Mouse (Mus musculus) forebrain, postnatal 0 days (tissue): ENCODE data around the gene Zscan2. TPM values are rescaled to one million over a fixed set of nuclear protein-coding genes. Genes with fewer than 3 reads are reported as not detected.

Experiments
- ATAC-seq: fragments of 200-750 bp; cut with Nextera tagmentation; 2 replicates; pipeline ENCODE4 v1.8.0; 2017; ENCODE audit warnings: mild to moderate bottlenecking, moderate library complexity
- DNase-seq: peaks from one replicate; pipeline ENCODE4 v3.0.0-alpha.2; 2015
- H3K27ac ChIP-seq: fragments of 300-500 bp; sonication (generic); 2 replicates; pipeline ENCODE4 v1.5.1; 2014; ENCODE audit warnings: low read depth, mild to moderate bottlenecking, antibody characterized with exemption, low read length, moderate library complexity, mixed read lengths
- H3K27me3 ChIP-seq: fragments of 300-500 bp; sonication (generic); 2 replicates; pipeline ENCODE4 v1.6.1; 2014; ENCODE audit warnings: mild to moderate bottlenecking, low read length, mixed read lengths; ENCODE audit not compliant: insufficient read depth
- H3K36me3 ChIP-seq: fragments of 300-500 bp; sonication (generic); 2 replicates; pipeline ENCODE4 v1.6.1; 2014; ENCODE audit warnings: mild to moderate bottlenecking, moderate library complexity; ENCODE audit not compliant: insufficient read depth
- H3K4me1 ChIP-seq: fragments of 300-500 bp; sonication (generic); 2 replicates; pipeline ENCODE4 v1.6.1; 2014; ENCODE audit warnings: antibody characterized with exemption; ENCODE audit not compliant: insufficient read depth
- H3K4me2 ChIP-seq: fragments of 300-500 bp; sonication (generic); 2 replicates; pipeline ENCODE4 v1.6.1; 2014; ENCODE audit warnings: low read depth, mild to moderate bottlenecking, moderate library complexity
- H3K4me3 ChIP-seq: fragments of 300-500 bp; sonication (generic); 2 replicates; pipeline ENCODE4 v1.5.1; 2014; ENCODE audit warnings: low read depth, low read length, mixed read lengths
- H3K9ac ChIP-seq: fragments of 300-500 bp; sonication (generic); 2 replicates; pipeline ENCODE4 v1.6.1; 2014; ENCODE audit warnings: mild to moderate bottlenecking
- H3K9me3 ChIP-seq: fragments of 300-500 bp; sonication (generic); 2 replicates; pipeline ENCODE4 v1.6.1; 2016; ENCODE audit warnings: low read length
- CTCF ChIP-seq: sonication (generic); IDR thresholded peaks from 2 replicates; pipeline ENCODE4 v1.5.1; 2016; ENCODE audit warnings: antibody characterized with exemption, control low read depth, low read depth
- WGBS: fragments of 180-500 bp; shearing (Covaris S2); extraction: QIAGEN DNeasy Blood & Tissue Kit; methylation state at CpG from one replicate; pipeline ENCODE4 v1.1.7; 2014; 5-methylcytosine and 5-hydroxymethylcytosine counted together
- polyA plus RNA-seq: library from polyadenylated mRNA; unstranded; fragments of >200 nt; fragmentation: Nextera tagmentation; extraction: Ambion mirVana; gene quantifications from 2 replicates; pipeline ENCODE4 v1.2.1, GENCODE M21; 2015
- total RNA-seq: library from RNA; depleted of rRNA; stranded (reverse); fragments of >200 nt; gene quantifications from 2 replicates; pipeline ENCODE4 v1.2.3, GENCODE M21; 2014

The Zscan2 gene
- total and polyA plus RNA-seq, 2 experiments from 2014 or later, result 3.3 to 38.3 TPM

- no peak for ATAC-seq
- no peak for TF ChIP-seq CTCF
- Histone ChIP-seq H3K4me3 (no peak overlapping the region), H3K36me3 (peaks cover 70% of the 10 kb centered on the region), H3K9ac (no peak overlapping the region), H3K27me3 (no peaks in the 10 kb centered on the region), H3K4me2 (no peak overlapping the region), H3K4me1 (no peaks in the 10 kb centered on the region), H3K9me3 (no peaks in the 10 kb centered on the region), H3K27ac (0 out of 2 replicates have a peak overlapping the region, but pooled peaks have one; percentile 9)
- 82% methylated on average over 6 of the region's 6 CpGs for WGBS
- no peak for DNase-seq
Measured at GRCm38 (mm10) chr7:80893753-80894129, 33.0 kb downstream of the Zscan2 start.

- H3K27ac ChIP-seq, result no peak overlapping the region
- H3K9ac ChIP-seq, result no peak overlapping the region
- no peak overlapping the region for H3K4me2 ChIP-seq
- H3K27me3 ChIP-seq, result no peaks in the 10 kb centered on the region
- H3K36me3 ChIP-seq, result peaks cover 70% of the 10 kb centered on the region
- no peak for ATAC-seq
- DNase-seq, result no peak
- 70% methylated on average over 7 of the region's 7 CpGs for WGBS
- H3K4me1 ChIP-seq, result no peaks in the 10 kb centered on the region
- no peaks in the 10 kb centered on the region for H3K9me3 ChIP-seq
- TF ChIP-seq CTCF, result no peak
- no peak overlapping the region for H3K4me3 ChIP-seq
Measured at GRCm38 (mm10) chr7:80894196-80894595, 33.5 kb downstream of the Zscan2 start.

GRCm38 (mm10) chr7:80894815-80895519, 34.2 kb downstream of the Zscan2 start:
- 96% methylated on average over 14 of the region's 14 CpGs for WGBS
- no peak for TF ChIP-seq CTCF
- H3K36me3 ChIP-seq, result peaks cover 66% of the 10 kb centered on the region
- DNase-seq (no peak), ATAC-seq (no peak)
- no peak overlapping the region for H3K9ac ChIP-seq
- H3K4me2 ChIP-seq, result no peak overlapping the region
- H3K27me3 ChIP-seq, result no peaks in the 10 kb centered on the region
- no peak overlapping the region for H3K4me3 ChIP-seq
- no peaks in the 10 kb centered on the region for H3K9me3 ChIP-seq
- no peaks in the 10 kb centered on the region for H3K4me1 ChIP-seq
- no peak overlapping the region for H3K27ac ChIP-seq

- H3K4me3 ChIP-seq, result no peak overlapping the region
- no peak overlapping the region for H3K27ac ChIP-seq
- no peak for TF ChIP-seq CTCF
- no peak for ATAC-seq
- no peak overlapping the region for H3K4me2 ChIP-seq
- no peak for DNase-seq
- H3K9ac ChIP-seq, result no peak overlapping the region
- H3K9me3 ChIP-seq, result no peaks in the 10 kb centered on the region
- 0 out of 2 replicates have a peak, but pooled peaks cover 3% of the 10 kb centered on the region for H3K4me1 ChIP-seq
- 92% methylated on average over 7 of the region's 7 CpGs for WGBS
- no peaks in the 10 kb centered on the region for H3K27me3 ChIP-seq
- H3K36me3 ChIP-seq, result peaks cover 50% of the 10 kb centered on the region
Measured at GRCm38 (mm10) chr7:80897134-80897533, 36.4 kb downstream of the Zscan2 start.

- ATAC-seq (no peak), DNase-seq (no peak)
- Histone ChIP-seq H3K9ac (no peak overlapping the region), H3K4me3 (no peak overlapping the region), H3K36me3 (peaks cover 45% of the 10 kb centered on the region), H3K27ac (no peak overlapping the region), H3K4me2 (no peak overlapping the region), H3K4me1 (0 out of 2 replicates have a peak, but pooled peaks cover 3% of the 10 kb centered on the region), H3K27me3 (no peaks in the 10 kb centered on the region), H3K9me3 (no peaks in the 10 kb centered on the region)
- TF ChIP-seq CTCF, result no peak
- WGBS, result 93% methylated on average over 4 of the region's 4 CpGs
Measured at GRCm38 (mm10) chr7:80897721-80898120, 37.0 kb downstream of the Zscan2 start.

- no peaks in the 10 kb centered on the region for H3K27me3 ChIP-seq
- peak; percentile 94 for DNase-seq
- peak within 1 kb of the TSS; percentile 61 for H3K9ac ChIP-seq
- TF ChIP-seq CTCF, result no peak
- peak within 1 kb of the TSS; percentile 78 for H3K27ac ChIP-seq
- peaks cover 31% of the 10 kb centered on the region for H3K36me3 ChIP-seq
- peak; percentile 99 for ATAC-seq
- WGBS, result under 1% methylated on average over 36 of the region's 36 CpGs
- H3K9me3 ChIP-seq, result no peaks in the 10 kb centered on the region
- peak within 1 kb of the TSS; percentile 60 for H3K4me3 ChIP-seq
- H3K4me2 ChIP-seq, result peak within 1 kb of the TSS; percentile 55
- H3K4me1 ChIP-seq, result peaks cover 9% of the 10 kb centered on the region
Measured at GRCm38 (mm10) chr7:80900944-80901501, 40.3 kb downstream of the Zscan2 start, which contains the start of gene Wdr73. Gene Wdr73 (minus strand): TSS chr7:80901269.

- no peaks in the 10 kb centered on the region for H3K9me3 ChIP-seq
- 28% methylated on average over 15 of the region's 15 CpGs for WGBS
- H3K4me1 ChIP-seq, result peaks cover 9% of the 10 kb centered on the region
- ATAC-seq (peak; percentile 13), DNase-seq (no peak)
- H3K36me3 ChIP-seq, result peaks cover 28% of the 10 kb centered on the region
- H3K27me3 ChIP-seq, result no peaks in the 10 kb centered on the region
- H3K27ac ChIP-seq, result peak overlapping the region; percentile 78
- H3K4me2 ChIP-seq, result peak overlapping the region; percentile 55
- H3K9ac ChIP-seq, result peak overlapping the region; percentile 61
- no peak for TF ChIP-seq CTCF
- H3K4me3 ChIP-seq, result peak overlapping the region; percentile 60
Measured at GRCm38 (mm10) chr7:80901541-80902274, 41.0 kb downstream of the Zscan2 start.
